Mouse (Mus musculus) A20 (cell line): ENCODE data around the gene Gbp9.

Experiments
- DNase-seq: peaks from one replicate; pipeline ENCODE4 v3.0.0-alpha.2; 2011; ENCODE audit warnings: low read depth, low spot score

Gbp9 gene

DNA sequence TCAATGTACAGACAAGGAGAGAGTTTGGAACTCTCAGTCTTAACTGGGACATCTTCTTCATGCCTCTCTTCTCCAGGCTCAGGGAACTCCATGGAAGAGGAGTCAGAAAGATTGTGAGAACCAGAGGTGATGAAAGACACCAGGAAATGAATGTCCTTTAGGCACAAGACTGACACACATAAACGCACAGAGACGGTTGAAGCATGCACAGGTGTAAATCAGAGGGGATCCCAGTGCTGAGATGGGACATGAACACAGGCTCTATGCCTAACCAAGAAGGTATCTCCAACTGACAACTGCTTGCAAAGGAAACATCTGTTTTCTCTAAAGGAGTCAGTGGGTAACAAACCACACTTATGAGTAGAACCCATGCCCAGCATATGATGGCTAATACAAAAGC, 79.1 kb downstream of the Gbp9 start:
- DNase-seq, result no peak

GRCm38 (mm10) chr5:105055279-105055678, 84.1 kb downstream of the Gbp9 start:
- DNase-seq, result no peak

DNA sequence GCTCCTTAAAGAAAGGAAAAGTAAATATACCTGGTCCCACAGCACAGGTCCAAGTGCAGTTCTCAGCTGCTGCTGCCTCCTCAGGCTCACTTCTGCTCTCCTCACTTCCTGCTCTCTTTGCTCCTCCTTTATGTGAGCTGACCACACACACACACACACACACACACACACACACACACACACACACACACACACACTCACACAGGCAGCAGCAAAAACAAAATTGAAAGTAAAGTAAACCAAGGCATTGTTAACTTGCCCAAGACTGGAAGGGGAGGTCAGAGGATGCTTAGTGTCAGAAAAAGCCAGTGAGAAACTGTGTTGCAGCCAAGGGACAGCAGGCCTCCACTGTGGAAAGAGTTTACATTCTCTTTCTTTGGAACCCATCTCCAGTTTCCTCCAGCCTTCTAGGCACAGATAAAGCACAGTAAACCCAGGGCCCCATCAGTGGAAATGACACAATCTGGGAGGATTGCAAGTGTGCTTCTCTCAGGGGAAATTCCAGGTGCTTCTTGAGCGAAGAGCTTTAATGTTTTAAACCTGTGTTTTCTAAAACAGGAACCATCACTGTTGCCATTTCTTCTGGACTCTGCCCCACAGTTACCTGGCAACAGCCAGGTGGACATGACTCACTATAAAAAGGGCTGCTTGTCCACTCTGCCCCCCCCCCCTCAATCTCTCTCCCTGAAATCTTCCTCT, 85.7 kb downstream of the Gbp9 start:
- peak; percentile 74 for DNase-seq

GRCm38 (mm10) chr5:105032362-105032761, 107.0 kb downstream of the Gbp9 start:
- DNase-seq, result no peak
